Mouse (Mus musculus) layer of hippocampus, adult 2 months (tissue): ENCODE results near the gene Unc79. TPM values are rescaled to one million over a fixed set of nuclear protein-coding genes. Genes with fewer than 3 reads are reported as not detected.

Source experiments
- DNase-seq, 2 experiments: peaks; one replicate each; pipeline ENCODE4 v3.0.0; 2022; ENCODE audit warnings: low spot score in 2 of 2
- H3K27ac ChIP-seq: fragments of 200-600 bp; 2 replicates; pipeline ENCODE4 v1.8.1; 2022
- H3K4me3 ChIP-seq: fragments of 200-600 bp; 2 replicates; pipeline ENCODE4 v1.8.1; 2022; ENCODE audit warnings: mild to moderate bottlenecking
- CTCF ChIP-seq: fragments of 200-600 bp; conservative IDR thresholded peaks from 2 replicates; pipeline ENCODE4 v1.8.1; 2022; ENCODE audit warnings: antibody characterized with exemption, mild to moderate bottlenecking, moderate library complexity
- total RNA-seq, 2 experiments: library from RNA; stranded (reverse); gene quantifications; 2 replicates each; pipeline ENCODE4 v1.2.3; 2021

The Unc79 gene
- total RNA-seq, 2 experiments from 2014 or later, result 53.2 to 56.6 TPM

- no peak overlapping the region for H3K4me3 ChIP-seq
- no peak for DNase-seq
- TF ChIP-seq CTCF, result no peak
- 0 out of 2 replicates have a peak overlapping the region, but pooled peaks have one; percentile 56 for H3K27ac ChIP-seq
Observed at GRCm38 (mm10) chr12:103059321-103060053, 110.8 kb downstream of the Unc79 start.

- no peak for TF ChIP-seq CTCF
- no peak for DNase-seq
- Histone ChIP-seq H3K27ac (0 out of 2 replicates have a peak overlapping the region, but pooled peaks have one; percentile 10), H3K4me3 (no peak overlapping the region)
Observed at GRCm38 (mm10) chr12:103060791-103061190, 112.1 kb downstream of the Unc79 start.

- TF ChIP-seq CTCF, result no peak
- no peak for DNase-seq
- H3K27ac ChIP-seq, result peak overlapping the region; percentile 65
- no peak overlapping the region for H3K4me3 ChIP-seq
Observed at GRCm38 (mm10) chr12:103062133-103062532, 113.5 kb downstream of the Unc79 start.

GRCm38 (mm10) chr12:103064944-103065343, 116.3 kb downstream of the Unc79 start:
- peak; percentile 95 for TF ChIP-seq CTCF

GRCm38 (mm10) chr12:103068161-103068560, 119.5 kb downstream of the Unc79 start:
- Histone ChIP-seq H3K4me3 (no peak overlapping the region), H3K27ac (no peak overlapping the region)
- no peak for DNase-seq
- TF ChIP-seq CTCF, result no peak

More at GRCm38 (mm10) chr12:103064944-103065343, 116.3 kb downstream of the Unc79 start:
- Histone ChIP-seq H3K27ac (no peak overlapping the region), H3K4me3 (no peak overlapping the region)
- DNase-seq, result peak in 1 of 2 experiments; percentile 46

- DNase-seq, result peak in 1 of 2 experiments; percentile 31
- H3K4me3 ChIP-seq, result no peak overlapping the region
Observed at GRCm38 (mm10) chr12:103069565-103069964, 120.9 kb downstream of the Unc79 start.

GRCm38 (mm10) chr12:103073953-103074352, 125.3 kb downstream of the Unc79 start:
- Histone ChIP-seq H3K4me3 (no peak overlapping the region), H3K27ac (no peak overlapping the region)
- no peak for DNase-seq
- TF ChIP-seq CTCF, result no peak

More at GRCm38 (mm10) chr12:103069565-103069964, 120.9 kb downstream of the Unc79 start:
- H3K27ac ChIP-seq, result no peak overlapping the region
- TF ChIP-seq CTCF, result no peak

GRCm38 (mm10) chr12:103078751-103079150, 130.1 kb downstream of the Unc79 start:
- TF ChIP-seq CTCF, result no peak
- no peak overlapping the region for H3K27ac ChIP-seq
- no peak overlapping the region for H3K4me3 ChIP-seq
- no peak for DNase-seq

- TF ChIP-seq CTCF, result no peak
- H3K4me3 ChIP-seq, result no peak overlapping the region
- H3K27ac ChIP-seq, result no peak overlapping the region
- DNase-seq, result no peak
Observed at GRCm38 (mm10) chr12:103080055-103080454, 131.4 kb downstream of the Unc79 start.

- no peak for DNase-seq
- H3K27ac ChIP-seq, result no peak overlapping the region
- H3K4me3 ChIP-seq, result no peak overlapping the region
- TF ChIP-seq CTCF, result no peak
Observed at GRCm38 (mm10) chr12:103091831-103092230, 143.2 kb downstream of the Unc79 start.

- DNase-seq, result no peak
- Histone ChIP-seq H3K27ac (peak overlapping the region; percentile 32; the same call in 1 of the 2 replicates), H3K4me3 (no peak overlapping the region)
- TF ChIP-seq CTCF, result no peak
Observed at GRCm38 (mm10) chr12:103095160-103095559, 146.5 kb downstream of the Unc79 start.

- TF ChIP-seq CTCF, result peak; percentile 79
- peak; percentile 40 to 45 for DNase-seq
Observed at GRCm38 (mm10) chr12:103099185-103099584, 150.5 kb downstream of the Unc79 start.

GRCm38 (mm10) chr12:103100088-103100487, 151.4 kb downstream of the Unc79 start:
- Histone ChIP-seq H3K27ac (no peak overlapping the region), H3K4me3 (no peak overlapping the region)
- TF ChIP-seq CTCF, result peak; percentile 57
- no peak for DNase-seq

More at GRCm38 (mm10) chr12:103099185-103099584, 150.5 kb downstream of the Unc79 start:
- peak overlapping the region; percentile 44; the same call in 1 of the 2 replicates for H3K27ac ChIP-seq
- H3K4me3 ChIP-seq, result no peak overlapping the region

GRCm38 (mm10) chr12:103103041-103103440, 154.4 kb downstream of the Unc79 start:
- Histone ChIP-seq H3K4me3 (no peak overlapping the region), H3K27ac (no peak overlapping the region)
- TF ChIP-seq CTCF, result no peak
- no peak for DNase-seq
